17 mouse cellular contexts compared by ENCODE assay signal in the genomic region with DNA sequence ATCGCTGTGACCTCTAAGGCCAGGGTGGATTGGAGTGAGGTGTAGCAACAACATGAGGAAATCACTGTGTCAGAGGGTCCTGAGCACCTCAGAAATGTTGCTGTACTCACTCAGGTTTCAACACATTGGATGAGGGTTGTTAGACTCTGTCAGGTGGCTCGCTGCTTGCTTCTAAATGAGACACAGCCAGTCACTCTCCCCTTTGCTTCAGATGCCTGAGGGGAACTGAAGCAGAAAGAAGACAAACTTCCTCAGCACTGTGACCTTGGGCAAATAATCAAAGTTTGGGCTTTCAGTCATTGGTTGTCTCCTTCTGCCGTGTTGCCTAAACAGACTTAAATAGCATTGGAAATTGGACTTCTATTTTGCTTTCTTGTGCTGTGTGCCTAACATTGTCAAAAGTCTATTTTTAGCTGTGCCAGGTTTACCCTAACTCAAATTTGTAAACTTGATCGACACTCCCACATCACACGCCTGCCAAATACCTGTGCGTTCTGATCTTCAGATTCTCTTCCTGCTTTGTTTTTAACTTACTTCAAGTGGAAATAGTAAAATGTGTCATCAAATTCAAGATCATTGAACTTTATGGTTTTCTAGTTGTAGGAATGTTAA.
DNase-seq lines count a peak whose midpoint lies in the region; ATAC-seq and TF ChIP-seq lines count a peak whose summit lies in the region.
"Had no signal": no experiment of that assay in that cellular context is flagged by ENCODE, and none has a peak within 500 bp of the region (broad histone marks: within the 10 kb centered on the region; RNA-seq: fewer than 3 reads in every experiment).

No protein-coding gene starts in this region.

- no peak for TF ChIP-seq POLR2A in liver, adult 2 months (IDR thresholded peaks at IDR 0.05; ENCODE audit: extremely low read depth, insufficient read depth, low read length)
- no peak for TF ChIP-seq POLR2A in myocyte (IDR thresholded peaks at IDR 0.05; ENCODE audit: insufficient read length, low read depth)

- no peak overlapping the region for H3K27ac ChIP-seq in embryonic facial prominence, embryonic 14.5 days (replicated peaks; ENCODE audit: low read depth, low read length)
- H3K27ac ChIP-seq in embryonic facial prominence, embryonic 10.5 days (replicated peaks), result no peak overlapping the region
- H3K27ac ChIP-seq in liver, adult 2 months (replicated peaks; ENCODE audit: insufficient read depth, low read depth, low read length), result no peak overlapping the region
- H3K27ac ChIP-seq in liver, embryonic 12.5 days, result no peak overlapping the region
- H3K27ac ChIP-seq: hindbrain, embryonic 13.5 days; midbrain, embryonic 10.5 days had no signal

- peaks cover 3% of the 10 kb centered on the region; the same call in 1 of the 2 replicates for H3K4me1 ChIP-seq in embryonic facial prominence, embryonic 14.5 days (ENCODE audit: control insufficient read depth, insufficient read depth, low read length)
- H3K4me1 ChIP-seq in embryonic facial prominence, embryonic 10.5 days, result 0 out of 2 replicates have a peak, but pooled peaks cover 3% of the 10 kb centered on the region
- H3K4me1 ChIP-seq in liver, adult 2 months (ENCODE audit: control insufficient read depth, insufficient read depth, low read length), result peaks cover 8% of the 10 kb centered on the region
- H3K4me1 ChIP-seq in liver, embryonic 12.5 days, result peaks cover 10% of the 10 kb centered on the region
- H3K4me1 ChIP-seq: hindbrain, embryonic 13.5 days; midbrain, embryonic 10.5 days had no signal

- no peak for DNase-seq in embryonic facial prominence, embryonic 14.5 days (ENCODE audit: low spot score)
- DNase-seq in embryonic facial prominence, embryonic 10.5 days (ENCODE audit: low spot score), result no peak
- peak; percentile 57 for DNase-seq in liver, adult 2 months (ENCODE audit: extremely low read depth, low read depth, low spot score)
- DNase-seq in kidney, adult 8-10 months, result peak; percentile 62 to 72
- DNase-seq in B cell, adult 2 months, result no peak
- no peak for DNase-seq in retina, embryonic 14.5 days (ENCODE audit: low spot score)
- DNase-seq: adrenal gland, adult 2 months; cerebellum, adult 18-20 months; gastrocnemius, postnatal 10 days; lung, postnatal 14 days; right cerebral cortex, postnatal 14 days had no signal

- WGBS in embryonic facial prominence, embryonic 14.5 days, result 64% methylated on average over 6 of the region's 6 CpGs
- 79% methylated on average over 6 of the region's 6 CpGs for WGBS in embryonic facial prominence, embryonic 10.5 days
- WGBS in liver, adult 2 months, result 38% methylated on average over 6 of the region's 6 CpGs
- WGBS in liver, embryonic 12.5 days (ENCODE audit: insufficient replicate concordance), result 74% methylated on average over 6 of the region's 6 CpGs

- H3K9ac ChIP-seq in embryonic facial prominence, embryonic 14.5 days (ENCODE audit: low read depth, low read length), result no peak overlapping the region
- H3K9ac ChIP-seq in liver, adult 2 months (ENCODE audit: low read depth, low read length), result no peak overlapping the region
- no peak overlapping the region for H3K9ac ChIP-seq in liver, embryonic 12.5 days
- H3K9ac ChIP-seq: hindbrain, embryonic 13.5 days had no signal

- no peaks in the 10 kb centered on the region for H3K27me3 ChIP-seq in embryonic facial prominence, embryonic 14.5 days (replicated peaks; ENCODE audit: control insufficient read depth, insufficient read depth, low read length)
- H3K27me3 ChIP-seq in embryonic facial prominence, embryonic 10.5 days (replicated peaks; ENCODE audit: low read depth, poor library complexity, severe bottlenecking), result no peaks in the 10 kb centered on the region
- H3K27me3 ChIP-seq in liver, adult 2 months (ENCODE audit: control insufficient read depth, insufficient read depth, low read length), result no peaks in the 10 kb centered on the region
- H3K27me3 ChIP-seq in liver, embryonic 12.5 days (replicated peaks), result no peaks in the 10 kb centered on the region
- no peaks in the 10 kb centered on the region for H3K27me3 ChIP-seq in myocyte (ENCODE audit: control insufficient read depth, insufficient read depth, insufficient read length)
- H3K27me3 ChIP-seq: hindbrain, embryonic 13.5 days had no signal

- TF ChIP-seq CTCF in liver, adult 2 months (IDR thresholded peaks at IDR 0.05; ENCODE audit: low read depth, low read length), result no peak

- no peaks in the 10 kb centered on the region for H3K36me3 ChIP-seq in embryonic facial prominence, embryonic 14.5 days (ENCODE audit: control insufficient read depth, insufficient read depth, low read length)
- no peaks in the 10 kb centered on the region for H3K36me3 ChIP-seq in embryonic facial prominence, embryonic 10.5 days (replicated peaks)
- no peaks in the 10 kb centered on the region for H3K36me3 ChIP-seq in liver, adult 2 months (ENCODE audit: control insufficient read depth, insufficient read depth, low read length)
- no peaks in the 10 kb centered on the region for H3K36me3 ChIP-seq in liver, embryonic 12.5 days
- H3K36me3 ChIP-seq in myocyte (ENCODE audit: control insufficient read depth, insufficient read depth), result no peaks in the 10 kb centered on the region
- H3K36me3 ChIP-seq: hindbrain, embryonic 13.5 days; midbrain, embryonic 10.5 days had no signal

- H3K79me2 ChIP-seq in liver, adult 2 months (ENCODE audit: control insufficient read depth, insufficient read depth, low read length), result peaks cover 16% of the 10 kb centered on the region; the same call in 1 of the 2 replicates
- H3K79me2 ChIP-seq in myocyte (ENCODE audit: control insufficient read depth, insufficient read depth), result peaks cover 22% of the 10 kb centered on the region

- no peak overlapping the region for H3ac ChIP-seq in myocyte (ENCODE audit: control insufficient read depth, insufficient read length)

- ATAC-seq in embryonic facial prominence, embryonic 14.5 days (ENCODE audit: low read depth), result peak; percentile 22; the same call in 1 of the 2 replicates
- ATAC-seq in liver, embryonic 12.5 days, result no peak
- ATAC-seq: forebrain, embryonic 16.5 days had no signal

- no peak overlapping the region for H3K4me2 ChIP-seq in embryonic facial prominence, embryonic 14.5 days (ENCODE audit: low read depth, low read length)
- H3K4me2 ChIP-seq in liver, embryonic 12.5 days, result no peak overlapping the region
- H3K4me2 ChIP-seq in myocyte (ENCODE audit: low read depth), result peak overlapping the region; percentile 46
- H3K4me2 ChIP-seq: hindbrain, embryonic 13.5 days; liver, embryonic 11.5 days had no signal

- H3K9me3 ChIP-seq in embryonic facial prominence, embryonic 14.5 days (ENCODE audit: control insufficient read depth, low read length), result 0 out of 2 replicates have a peak, but pooled peaks cover 3% of the 10 kb centered on the region
- H3K9me3 ChIP-seq in embryonic facial prominence, embryonic 10.5 days, result no peaks in the 10 kb centered on the region
- no peaks in the 10 kb centered on the region for H3K9me3 ChIP-seq in liver, embryonic 12.5 days (replicated peaks)
- H3K9me3 ChIP-seq: hindbrain, embryonic 13.5 days; midbrain, embryonic 10.5 days had no signal

- no peak overlapping the region for H3K4me3 ChIP-seq in embryonic facial prominence, embryonic 14.5 days (ENCODE audit: low read depth, low read length)
- H3K4me3 ChIP-seq in embryonic facial prominence, embryonic 10.5 days, result no peak overlapping the region
- H3K4me3 ChIP-seq in liver, adult 2 months (ENCODE audit: insufficient read depth, low read depth, low read length), result no peak overlapping the region
- no peak overlapping the region for H3K4me3 ChIP-seq in liver, embryonic 12.5 days
- no peak overlapping the region for H3K4me3 ChIP-seq in myocyte
- H3K4me3 ChIP-seq: hindbrain, embryonic 13.5 days; midbrain, embryonic 10.5 days had no signal

TF ChIP-seq in myocyte, 11 proteins besides CTCF, POLR2A, EP300 and RAD21:
- TF ChIP-seq MAX (IDR thresholded peaks at IDR 0.05; ENCODE audit: low read depth) (no peak), SRF (IDR thresholded peaks at IDR 0.05; ENCODE audit: control insufficient read depth, insufficient read length, low read depth) (no peak), TCF12 (IDR thresholded peaks at IDR 0.05; ENCODE audit: insufficient read depth, poor library complexity, severe bottlenecking) (no peak), MYOD1 (IDR thresholded peaks at IDR 0.05; ENCODE audit: control insufficient read depth in 1 of 3, insufficient read length in 2 of 3, low read depth in 2 of 3) (no peak), E2F4 (IDR thresholded peaks at IDR 0.05; ENCODE audit: insufficient read depth) (no peak), CEBPB (IDR thresholded peaks at IDR 0.05; ENCODE audit: insufficient read depth, poor library complexity, severe bottlenecking) (no peak), USF1 (IDR thresholded peaks at IDR 0.05; ENCODE audit: low read depth) (no peak), TCF3 (IDR thresholded peaks at IDR 0.05; ENCODE audit: insufficient read length, low read depth) (no peak), POLR2AphosphoS2 (IDR thresholded peaks at IDR 0.05; ENCODE audit: insufficient read length, low read depth) (no peak), MYOG (IDR thresholded peaks at IDR 0.05; ENCODE audit: control insufficient read depth in 1 of 3, insufficient read depth in 1 of 3, insufficient read length in 2 of 3, low read depth in 2 of 3) (no peak), REST (IDR thresholded peaks at IDR 0.05; ENCODE audit: insufficient read depth, insufficient read length) (no peak)

Comparison
In these comparisons a context has a peak if more than half of its experiments do, and no peak if none do; other contexts are left out.
1. DNase-seq: peak in liver, adult 2 months (single experiment) and kidney, adult 8-10 months (2 of 2); none in embryonic facial prominence, embryonic 14.5 days (single experiment), embryonic facial prominence, embryonic 10.5 days (single experiment), B cell, adult 2 months (0 of 2) and retina, embryonic 14.5 days (single experiment).